Mouse (Mus musculus) hindbrain, embryonic 10.5 days (tissue): ENCODE results near the gene Mpv17l2. TPM values are rescaled to one million over a fixed set of nuclear protein-coding genes. Genes with fewer than 3 reads are reported as not detected.

Experiments used
- DNase-seq: peaks from one replicate; pipeline ENCODE4 v3.0.0-alpha.2; 2017; ENCODE audit warnings: low spot score
- H3K27ac ChIP-seq: fragments of 300-500 bp; sonication (generic); 2 replicates; pipeline ENCODE4 v1.5.1; 2016; ENCODE audit warnings: mild to moderate bottlenecking, moderate library complexity
- H3K27me3 ChIP-seq: fragments of 300-500 bp; sonication (generic); 2 replicates; pipeline ENCODE4 v1.6.1; 2016; ENCODE audit warnings: mild to moderate bottlenecking; ENCODE audit not compliant: poor library complexity, insufficient read depth, severe bottlenecking
- H3K36me3 ChIP-seq: fragments of 300-500 bp; sonication (generic); 2 replicates; pipeline ENCODE4 v1.6.1; 2016; ENCODE audit warnings: mild to moderate bottlenecking, moderate library complexity
- H3K4me1 ChIP-seq: fragments of 300-500 bp; sonication (generic); replicated peaks from 2 replicates; pipeline ENCODE4 v1.6.1; 2016; ENCODE audit warnings: mild to moderate bottlenecking
- H3K4me3 ChIP-seq: fragments of 300-500 bp; sonication (generic); 2 replicates; pipeline ENCODE4 v1.5.1; 2016; ENCODE audit warnings: mild to moderate bottlenecking, moderate library complexity
- H3K9me3 ChIP-seq: fragments of 300-500 bp; sonication (generic); 2 replicates; pipeline ENCODE4 v1.6.1; 2016; ENCODE audit warnings: mild to moderate bottlenecking, moderate library complexity
- WGBS: fragments of 180-500 bp; shearing (Covaris S2); methylation state at CpG from one replicate; pipeline ENCODE4 v1.1.7; 2016; 5-methylcytosine and 5-hydroxymethylcytosine counted together
- polyA plus RNA-seq: library from polyadenylated mRNA; unstranded; fragments of >200 nt; fragmentation: Nextera tagmentation; extraction: Ambion mirVana; gene quantifications from 2 replicates; pipeline ENCODE4 v1.2.1, GENCODE M21; 2016

The Mpv17l2 gene
- polyA plus RNA-seq, 1 experiment from 2014 or later: 40.6 TPM

GRCm38 (mm10) chr8:70786291-70787050 is 25.7 kb upstream of the Mpv17l2 start:
- 87% methylated on average over 25 of the region's 25 CpGs for WGBS

GRCm38 (mm10) chr8:70780093-70780492 is 19.3 kb upstream of the Mpv17l2 start:
- Histone ChIP-seq H3K4me3 (no peak overlapping the region), H3K36me3 (peaks cover 72% of the 10 kb centered on the region), H3K9me3 (no peaks in the 10 kb centered on the region), H3K27ac (no peak overlapping the region), H3K4me1 (peaks cover 34% of the 10 kb centered on the region), H3K27me3 (no peaks in the 10 kb centered on the region)
- no peak for DNase-seq
- WGBS: 79% methylated on average over 11 of the region's 11 CpGs

More at GRCm38 (mm10) chr8:70786291-70787050, 25.7 kb upstream of the Mpv17l2 start:
- Histone ChIP-seq H3K27ac (no peak overlapping the region), H3K9me3 (no peaks in the 10 kb centered on the region), H3K27me3 (peaks cover 46% of the 10 kb centered on the region), H3K4me1 (peaks cover 40% of the 10 kb centered on the region), H3K36me3 (peaks cover 84% of the 10 kb centered on the region), H3K4me3 (no peak overlapping the region)
- no peak for DNase-seq

GRCm38 (mm10) chr8:70776496-70777444 is 16.0 kb upstream of the Mpv17l2 start, which contains the start of gene Pik3r2:
Pik3r2 (minus strand) TSS chr8:70776713.
- WGBS: under 1% methylated on average over 94 of the region's 94 CpGs
- H3K27me3 ChIP-seq: no peaks in the 10 kb centered on the region
- H3K4me3 ChIP-seq: peak within 1 kb of the TSS; percentile 79
- peak within 1 kb of the TSS; percentile 96 for H3K27ac ChIP-seq
- H3K4me1 ChIP-seq: peaks cover 53% of the 10 kb centered on the region
- peak; percentile 99 for DNase-seq
- no peaks in the 10 kb centered on the region for H3K9me3 ChIP-seq
- peaks cover 72% of the 10 kb centered on the region for H3K36me3 ChIP-seq

GRCm38 (mm10) chr8:70775851-70776495 is 15.2 kb upstream of the Mpv17l2 start:
- Histone ChIP-seq H3K27ac (peak overlapping the region; percentile 96), H3K4me1 (peaks cover 53% of the 10 kb centered on the region), H3K9me3 (no peaks in the 10 kb centered on the region), H3K36me3 (peaks cover 72% of the 10 kb centered on the region), H3K4me3 (peak overlapping the region; percentile 79), H3K27me3 (peaks cover under 1% of the 10 kb centered on the region; the same call in 1 of the 2 replicates)
- DNase-seq: peak; percentile 25
- WGBS: 5% methylated on average over 34 of the region's 34 CpGs

- Histone ChIP-seq H3K4me1 (peaks cover 53% of the 10 kb centered on the region), H3K36me3 (peaks cover 72% of the 10 kb centered on the region), H3K9me3 (no peaks in the 10 kb centered on the region), H3K27me3 (peaks cover 2% of the 10 kb centered on the region; the same call in 1 of the 2 replicates), H3K27ac (peak overlapping the region; percentile 96), H3K4me3 (peak overlapping the region; percentile 79)
- 98% methylated on average over 5 of the region's 5 CpGs for WGBS
- DNase-seq: no peak
Measured at GRCm38 (mm10) chr8:70775227-70775626, 14.5 kb upstream of the Mpv17l2 start.

GRCm38 (mm10) chr8:70774740-70775139 is 14.0 kb upstream of the Mpv17l2 start:
- H3K36me3 ChIP-seq: peaks cover 72% of the 10 kb centered on the region
- WGBS: 95% methylated on average over 18 of the region's 18 CpGs
- H3K27me3 ChIP-seq: peaks cover 2% of the 10 kb centered on the region; the same call in 1 of the 2 replicates
- peak overlapping the region; percentile 96 for H3K27ac ChIP-seq
- H3K4me3 ChIP-seq: peak overlapping the region; percentile 79; the same call in 1 of the 2 replicates
- H3K4me1 ChIP-seq: peaks cover 54% of the 10 kb centered on the region
- no peak for DNase-seq
- no peaks in the 10 kb centered on the region for H3K9me3 ChIP-seq

- no peak for DNase-seq
- Histone ChIP-seq H3K27me3 (peaks cover 2% of the 10 kb centered on the region; the same call in 1 of the 2 replicates), H3K27ac (no peak overlapping the region), H3K4me3 (peak overlapping the region; percentile 79; the same call in 1 of the 2 replicates), H3K36me3 (peaks cover 72% of the 10 kb centered on the region), H3K4me1 (peaks cover 58% of the 10 kb centered on the region), H3K9me3 (no peaks in the 10 kb centered on the region)
- WGBS: 86% methylated on average over 9 of the region's 9 CpGs
Measured at GRCm38 (mm10) chr8:70773833-70774232, 13.1 kb upstream of the Mpv17l2 start.

GRCm38 (mm10) chr8:70773410-70773809 is 12.7 kb upstream of the Mpv17l2 start:
- whole genome bisulfite sequencing: 92% methylated on average over 5 of the region's 5 CpGs
- peak overlapping the region; percentile 79; the same call in 1 of the 2 replicates for H3K4me3 ChIP-seq
- H3K4me1 ChIP-seq: peaks cover 58% of the 10 kb centered on the region
- no peaks in the 10 kb centered on the region for H3K9me3 ChIP-seq
- peaks cover 6% of the 10 kb centered on the region for H3K27me3 ChIP-seq
- DNase-seq: no peak
- H3K36me3 ChIP-seq: peaks cover 72% of the 10 kb centered on the region
- H3K27ac ChIP-seq: no peak overlapping the region

- Histone ChIP-seq H3K4me1 (peaks cover 54% of the 10 kb centered on the region), H3K4me3 (no peak overlapping the region), H3K9me3 (no peaks in the 10 kb centered on the region), H3K27ac (no peak overlapping the region), H3K36me3 (peaks cover 73% of the 10 kb centered on the region), H3K27me3 (peaks cover 11% of the 10 kb centered on the region)
- DNase-seq: no peak
- WGBS: 91% methylated on average over 9 of the region's 9 CpGs
Measured at GRCm38 (mm10) chr8:70772890-70773289, 12.1 kb upstream of the Mpv17l2 start.

- Histone ChIP-seq H3K36me3 (peaks cover 79% of the 10 kb centered on the region), H3K4me3 (no peak overlapping the region), H3K4me1 (peaks cover 54% of the 10 kb centered on the region), H3K27ac (no peak overlapping the region), H3K9me3 (no peaks in the 10 kb centered on the region), H3K27me3 (peaks cover 19% of the 10 kb centered on the region)
- DNase-seq: no peak
- 95% methylated on average over 13 of the region's 13 CpGs for whole genome bisulfite sequencing
Measured at GRCm38 (mm10) chr8:70772075-70772474, 11.3 kb upstream of the Mpv17l2 start.

GRCm38 (mm10) chr8:70771217-70771616 is 10.5 kb upstream of the Mpv17l2 start:
- Histone ChIP-seq H3K36me3 (peaks cover 79% of the 10 kb centered on the region), H3K4me3 (no peak overlapping the region), H3K27me3 (peaks cover 27% of the 10 kb centered on the region), H3K9me3 (no peaks in the 10 kb centered on the region), H3K27ac (no peak overlapping the region), H3K4me1 (peaks cover 61% of the 10 kb centered on the region)
- WGBS: 85% methylated on average over 7 of the region's 7 CpGs
- no peak for DNase-seq

GRCm38 (mm10) chr8:70770748-70771147 is 10.0 kb upstream of the Mpv17l2 start:
- Histone ChIP-seq H3K36me3 (peaks cover 79% of the 10 kb centered on the region), H3K27me3 (peaks cover 32% of the 10 kb centered on the region), H3K4me3 (no peak overlapping the region), H3K27ac (no peak overlapping the region), H3K9me3 (no peaks in the 10 kb centered on the region), H3K4me1 (peaks cover 61% of the 10 kb centered on the region)
- WGBS: 95% methylated on average over 13 of the region's 13 CpGs
- no peak for DNase-seq
